Mouse (Mus musculus) 3134 (cell line): Measurements from ENCODE around the gene Acyp1.

Experiments used
- DNase-seq: peaks from one replicate; pipeline ENCODE4 v3.0.0-alpha.2; 2011; ENCODE audit warnings: low spot score; ENCODE audit not compliant: insufficient read length; ENCODE audit errors: extremely low read depth

Acyp1 gene

GRCm38 (mm10) chr12:85287809-85288485 is at the start of gene Acyp1:
Acyp1 (minus strand) TSS chr12:85288438.
- DNase-seq: peak; percentile 77

GRCm38 (mm10) chr12:85337567-85338311 is 49.5 kb upstream of the Acyp1 start:
- no peak for DNase-seq

- no peak for DNase-seq
These were observed 41.9 kb upstream of the Acyp1 start for GRCm38 (mm10) chr12:85330153-85330552.

GRCm38 (mm10) chr12:85308651-85309050 is 20.4 kb upstream of the Acyp1 start:
- no peak for DNase-seq

GRCm38 (mm10) chr12:85305247-85305892 is 17.1 kb upstream of the Acyp1 start:
- DNase-seq: peak; percentile 57

- no peak for DNase-seq
These were observed 16.5 kb upstream of the Acyp1 start for GRCm38 (mm10) chr12:85304725-85305124.

- DNase-seq: no peak
These were observed 15.0 kb upstream of the Acyp1 start for GRCm38 (mm10) chr12:85303256-85303655.

- DNase-seq: no peak
These were observed 10.6 kb upstream of the Acyp1 start for GRCm38 (mm10) chr12:85298835-85299180.

GRCm38 (mm10) chr12:85298127-85298834 is 10.0 kb upstream of the Acyp1 start:
- no peak for DNase-seq

- no peak for DNase-seq
These were observed 9.2 kb upstream of the Acyp1 start for GRCm38 (mm10) chr12:85297345-85297997.

GRCm38 (mm10) chr12:85296915-85297314 is 8.7 kb upstream of the Acyp1 start:
- DNase-seq: no peak

GRCm38 (mm10) chr12:85295506-85295905 is 7.3 kb upstream of the Acyp1 start:
- DNase-seq: no peak

GRCm38 (mm10) chr12:85292906-85293305 is 4.7 kb upstream of the Acyp1 start:
- no peak for DNase-seq

GRCm38 (mm10) chr12:85292288-85292687 is 4.0 kb upstream of the Acyp1 start:
- no peak for DNase-seq

GRCm38 (mm10) chr12:85291541-85291940 is 3.3 kb upstream of the Acyp1 start:
- no peak for DNase-seq

GRCm38 (mm10) chr12:85290633-85291032 is 2.4 kb upstream of the Acyp1 start:
- DNase-seq: no peak

- peak; percentile 60 for DNase-seq
These were observed 1.1 kb upstream of the Acyp1 start for GRCm38 (mm10) chr12:85289157-85290000.

GRCm38 (mm10) chr12:85288486-85289156 is 383 bp upstream of the Acyp1 start, which contains the start of gene Zc2hc1c:
Zc2hc1c (plus strand) TSS chr12:85288591.
- DNase-seq: no peak

- DNase-seq: peak; percentile 44
These were observed 1.3 kb downstream of the Acyp1 start for GRCm38 (mm10) chr12:85286941-85287340.
